Mouse (Mus musculus) kidney, postnatal 4 days (tissue): ENCODE results near the gene I0C0044D17Rik.

ENCODE experiments used
- DNase-seq, 2 experiments: peaks; one replicate each; pipeline ENCODE4 v3.0.0; 2021; ENCODE audit warnings: mixed read lengths in 2 of 2

Gene I0C0044D17Rik

DNA sequence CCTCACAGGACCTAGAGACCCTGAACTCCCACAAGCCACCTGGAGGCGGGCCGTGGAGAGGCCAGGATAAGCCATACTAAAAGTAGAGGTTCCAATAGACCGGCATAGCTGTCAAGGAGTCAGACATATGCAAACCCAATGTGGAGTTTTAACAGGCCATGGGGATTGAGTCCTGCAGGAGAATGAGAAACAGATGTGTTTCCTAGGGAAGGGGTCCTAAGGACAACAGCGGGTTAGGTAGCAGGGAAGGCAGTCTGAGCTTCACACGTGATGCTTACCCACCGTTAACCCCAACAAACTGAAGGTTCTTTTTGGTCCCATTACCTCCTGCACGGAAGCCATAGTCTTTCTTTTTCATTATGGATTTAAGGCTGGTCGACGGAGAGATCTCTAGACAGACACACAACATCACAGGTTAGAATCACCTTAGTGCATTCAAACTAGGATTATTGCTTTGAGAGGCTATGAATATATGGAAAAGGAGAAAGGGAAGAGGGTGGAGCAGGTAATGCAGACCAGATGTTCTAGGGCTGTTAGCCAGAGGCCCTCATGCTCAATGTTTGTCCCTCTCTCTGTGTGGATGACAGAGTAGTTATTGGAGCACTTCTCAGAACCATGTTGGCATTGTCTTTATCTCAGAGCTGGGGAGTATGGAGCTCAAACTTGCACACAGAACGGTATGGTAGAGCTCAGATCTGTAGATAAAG, 46.8 kb downstream of the I0C0044D17Rik start:
- DNase-seq, result no peak

DNA sequence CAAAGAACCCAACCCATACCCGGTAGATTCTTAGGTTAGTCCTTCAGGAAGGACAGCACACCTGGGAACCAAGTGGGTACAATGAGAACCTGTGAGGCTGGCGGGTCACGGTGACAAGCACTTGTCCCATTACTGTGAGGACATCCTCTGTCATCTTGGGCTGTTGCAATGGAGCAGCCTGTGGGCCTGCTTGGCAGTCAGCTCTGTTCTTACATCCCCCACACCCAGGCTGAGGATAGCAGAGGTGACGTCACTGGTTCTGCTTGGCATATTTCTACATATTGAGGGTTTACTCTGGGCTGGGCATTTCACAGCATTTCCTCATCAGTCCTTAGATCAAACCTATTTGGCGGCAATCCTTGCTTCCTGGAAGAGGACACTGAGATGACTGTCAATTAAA, 49.9 kb downstream of the I0C0044D17Rik start:
- no peak for DNase-seq
